Comparison of ENCODE assay signal across 8 mouse cellular contexts in the genomic region with DNA sequence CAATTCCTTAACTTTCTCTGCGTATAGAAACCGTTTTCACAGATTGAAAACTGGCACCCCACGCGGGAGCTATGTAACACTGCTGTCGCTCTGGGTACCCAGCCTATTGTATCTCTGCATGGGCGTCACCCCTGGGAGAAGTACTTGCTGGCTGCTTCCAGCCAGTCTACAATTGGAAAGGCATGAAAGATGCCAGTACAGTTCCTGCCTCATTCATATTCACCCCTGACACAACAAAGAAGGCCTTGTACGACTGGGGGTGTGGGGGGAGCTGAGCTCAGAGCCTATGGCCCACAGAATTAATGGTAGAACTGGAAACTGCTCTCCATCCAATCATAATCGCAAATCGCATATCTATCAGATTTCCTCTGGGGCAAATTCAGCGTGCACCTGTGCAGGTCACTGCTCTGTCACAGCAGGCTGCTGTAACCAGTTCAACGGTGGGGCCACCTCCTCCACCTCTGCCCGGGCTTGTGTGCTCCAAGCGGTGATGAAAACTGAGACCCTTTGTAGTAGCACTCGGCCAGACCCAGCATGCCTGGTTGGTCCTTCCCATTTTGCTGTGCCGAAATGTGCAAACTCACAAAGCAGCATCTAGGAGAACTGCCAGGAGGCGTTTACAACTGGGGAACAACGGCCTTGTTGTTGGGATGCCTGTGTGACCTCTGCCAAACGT. TPM values are rescaled to one million over a fixed set of nuclear protein-coding genes. Genes with fewer than 3 reads are reported as not detected.
A peak's percentile ranks its signal among the peaks of the same experiment; 100 is the strongest.
DNase-seq lines count a peak whose midpoint lies in the region; ATAC-seq lines count a peak whose summit lies in the region.
"Had no signal": no experiment of that assay in that cellular context is flagged by ENCODE, and none has a peak within 500 bp of the region (broad histone marks: within the 10 kb centered on the region; RNA-seq: fewer than 3 reads in every experiment).

No protein-coding gene starts in this region.

- DNase-seq in ZHBTc4 (ENCODE audit: low read depth, low spot score) = peak; percentile 90
- peak; percentile 86 for DNase-seq in fat pad, adult 2 months (ENCODE audit: extremely low read depth, low read depth, low spot score)
- DNase-seq in layer of hippocampus, adult 18-20 months (ENCODE audit: low spot score in 2 of 2) = peak; percentile 43 to 74
- peak; percentile 66 for DNase-seq in midbrain, embryonic 14.5 days
- no peak for DNase-seq in urinary bladder, postnatal 14 days (ENCODE audit: low spot score)
- no peak for DNase-seq in heart, adult 9 months (ENCODE audit: low spot score in 2 of 2)
- DNase-seq in adrenal gland, postnatal 36 days = no peak

- H3K27me3 ChIP-seq in midbrain, embryonic 14.5 days (ENCODE audit: control insufficient read depth, insufficient read depth, low read length) = no peaks in the 10 kb centered on the region

- no peak overlapping the region for H3K4me3 ChIP-seq in midbrain, embryonic 14.5 days (replicated peaks; ENCODE audit: low read depth, low read length)

- WGBS in midbrain, embryonic 14.5 days = 58% methylated on average over 18 of the region's 18 CpGs

- H3K27ac ChIP-seq in midbrain, embryonic 14.5 days (replicated peaks; ENCODE audit: low read depth, low read length) = peak overlapping the region; percentile 74

- no peak overlapping the region for H3K4me2 ChIP-seq in midbrain, embryonic 14.5 days (ENCODE audit: low read length)

- no peaks in the 10 kb centered on the region for H3K9me3 ChIP-seq in midbrain, embryonic 14.5 days (ENCODE audit: control insufficient read depth, low read length)

- H3K36me3 ChIP-seq in midbrain, embryonic 14.5 days (ENCODE audit: control insufficient read depth, insufficient read depth, low read length) = peaks cover 28% of the 10 kb centered on the region

- H3K9ac ChIP-seq in midbrain, embryonic 14.5 days (replicated peaks; ENCODE audit: low read length) = no peak overlapping the region

- no peaks in the 10 kb centered on the region for H3K4me1 ChIP-seq in midbrain, embryonic 14.5 days (ENCODE audit: control insufficient read depth, insufficient read depth, low read length)

- ATAC-seq in midbrain, embryonic 14.5 days (ENCODE audit: low FRiP score, low TSS enrichment) = peak; percentile 76

RNA-seq across cellular contexts. Expression of a gene that starts 25.2 kb away (rescaled TPM):
- total RNA-seq in layer of hippocampus, adult 18-20 months (2021) = 10 to 100 TPM; 27.7 to 29.7 TPM
- polyA plus RNA-seq in midbrain, embryonic 14.5 days (2014; fragmentation: Nextera tagmentation; extraction: Ambion mirVana) = 34.0 and 36.2 TPM in 2 replicates
- 10 to 100 TPM; 20.1 to 27.0 TPM for total RNA-seq in adrenal gland, postnatal 36 days (2021)

RNA-seq across cellular contexts. Expression of a gene that starts 37.1 kb away (rescaled TPM):
- total RNA-seq in layer of hippocampus, adult 18-20 months (2021) = 10 to 100 TPM; 78.8 to 79.8 TPM
- 80.4 and 88.3 TPM in 2 replicates for polyA plus RNA-seq in midbrain, embryonic 14.5 days (2014; fragmentation: Nextera tagmentation; extraction: Ambion mirVana)
- total RNA-seq in adrenal gland, postnatal 36 days (2021) = 100 to 1,000 TPM; 116 to 140 TPM

RNA-seq across cellular contexts. Expression of a gene that starts 46.7 kb away (rescaled TPM):
- total RNA-seq in layer of hippocampus, adult 18-20 months (2021) = 10 to 100 TPM; 77.8 to 85.9 TPM
- polyA plus RNA-seq in midbrain, embryonic 14.5 days (2014; fragmentation: Nextera tagmentation; extraction: Ambion mirVana) = 182 and 200 TPM in 2 replicates
- 100 to 1,000 TPM in 1 of 2 experiments, 10 to 100 TPM in 1; 80.7 to 106 TPM for total RNA-seq in adrenal gland, postnatal 36 days (2021)

RNA-seq across cellular contexts. Expression of a gene that starts 53.7 kb away (rescaled TPM):
- not detected for total RNA-seq in layer of hippocampus, adult 18-20 months (2021)
- not detected in 2 replicates for polyA plus RNA-seq in midbrain, embryonic 14.5 days (2014; fragmentation: Nextera tagmentation; extraction: Ambion mirVana)
- total RNA-seq in adrenal gland, postnatal 36 days (2021) = not detected
- polyA plus RNA-seq: lung, embryonic 16.5 days had no signal

Comparison
In these comparisons a context has a peak if more than half of its experiments do, and no peak if none do; other contexts are left out.
1. DNase-seq: peak in ZHBTc4 (single experiment), fat pad, adult 2 months (single experiment), layer of hippocampus, adult 18-20 months (2 of 2) and midbrain, embryonic 14.5 days (single experiment); none in urinary bladder, postnatal 14 days (single experiment), heart, adult 9 months (0 of 2) and adrenal gland, postnatal 36 days (0 of 2).